Mouse (Mus musculus) ovary, adult 18-20 months (tissue): ENCODE data around the gene Mylip.
A peak's percentile ranks its signal among the peaks of the same experiment; 100 is the strongest.

Source experiments
- DNase-seq: peaks from one replicate; pipeline ENCODE4 v3.0.0; 2022; ENCODE audit warnings: low spot score, mixed read lengths

Gene Mylip

DNA sequence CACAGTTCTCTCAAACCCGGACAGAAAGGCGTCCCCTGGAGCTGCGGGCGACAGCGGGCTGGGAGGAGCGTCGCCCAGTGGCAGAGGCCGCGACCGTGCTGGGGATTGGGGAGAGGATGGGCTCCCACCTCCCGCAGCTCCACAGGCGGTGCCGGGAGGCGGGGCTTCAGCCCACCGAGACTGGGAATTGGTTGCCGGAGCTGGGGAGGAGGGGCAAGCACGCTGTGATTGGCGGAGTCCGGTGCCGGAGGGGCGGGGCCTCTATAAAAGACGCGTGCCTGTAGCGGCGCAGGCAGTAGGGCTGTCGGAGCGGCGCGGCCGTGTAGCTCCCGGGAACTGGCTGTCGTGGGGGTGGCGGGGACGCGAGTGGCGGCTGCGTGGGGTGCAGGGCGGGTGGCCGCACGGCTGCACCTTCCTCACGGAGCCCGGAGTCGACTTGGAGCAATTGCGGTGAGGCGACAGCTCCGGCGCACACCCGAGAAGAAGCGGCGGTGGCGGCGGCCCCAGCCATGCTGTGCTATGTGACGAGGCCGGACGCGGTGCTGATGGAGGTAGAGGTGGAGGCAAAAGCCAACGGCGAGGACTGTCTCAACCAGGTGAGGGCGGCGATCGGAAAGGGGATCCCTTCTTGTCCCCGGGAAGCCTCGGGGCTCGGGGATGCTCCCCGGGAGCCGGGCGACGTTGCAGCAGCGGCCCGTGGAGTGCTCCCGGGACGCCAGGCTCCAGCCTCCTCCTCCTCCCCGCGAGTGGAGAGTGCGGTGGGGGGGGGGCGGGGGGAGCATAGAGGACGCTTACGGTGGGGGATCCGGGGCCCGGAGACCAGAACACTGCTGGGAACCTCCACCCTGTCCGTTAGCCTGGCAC is at the start of gene Mylip:
TSS of gene Mylip (plus strand) at position 295 of the 864 bp plus-strand sequence.
- peak; percentile 99 for DNase-seq

DNA sequence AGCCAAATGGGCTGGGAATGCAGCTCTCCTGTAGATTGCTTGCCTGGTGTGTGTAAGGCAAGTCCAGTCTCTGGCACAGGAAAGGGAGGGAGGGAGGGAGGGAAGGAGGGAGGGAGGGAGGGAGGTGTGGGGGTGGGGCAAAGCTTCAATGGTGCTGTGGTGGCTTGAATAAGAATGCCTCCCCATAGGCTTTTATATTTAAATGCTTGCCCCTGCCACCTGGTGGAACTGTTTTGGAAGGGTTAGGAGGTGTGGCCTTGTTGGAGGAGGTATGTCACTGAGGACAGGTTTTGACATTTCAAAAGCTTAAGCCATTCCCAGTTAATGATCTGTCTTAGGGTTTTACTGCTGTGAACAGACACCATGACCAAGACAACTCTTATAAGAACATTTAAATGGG is 47.6 kb upstream of the Mylip start:
- no peak for DNase-seq

DNA sequence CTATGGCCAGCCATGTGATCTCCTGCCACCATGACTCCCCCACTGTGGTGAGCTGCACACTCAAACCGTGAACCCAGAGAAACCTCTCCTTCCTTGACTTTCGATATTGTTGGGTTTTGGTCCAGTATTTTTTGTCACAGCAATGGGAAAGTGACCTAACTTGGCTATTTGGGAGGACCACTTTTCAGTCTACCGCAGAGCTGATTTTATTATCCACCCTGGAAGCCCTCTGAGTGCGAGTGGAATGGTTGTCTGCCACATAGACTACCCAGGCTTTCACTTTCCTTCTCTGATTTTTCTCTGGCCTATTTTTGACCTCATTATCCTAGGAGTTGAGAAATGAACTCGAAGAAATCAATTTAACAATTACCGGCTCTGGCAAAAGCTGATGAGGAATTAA is 46.0 kb upstream of the Mylip start:
- no peak for DNase-seq

DNA sequence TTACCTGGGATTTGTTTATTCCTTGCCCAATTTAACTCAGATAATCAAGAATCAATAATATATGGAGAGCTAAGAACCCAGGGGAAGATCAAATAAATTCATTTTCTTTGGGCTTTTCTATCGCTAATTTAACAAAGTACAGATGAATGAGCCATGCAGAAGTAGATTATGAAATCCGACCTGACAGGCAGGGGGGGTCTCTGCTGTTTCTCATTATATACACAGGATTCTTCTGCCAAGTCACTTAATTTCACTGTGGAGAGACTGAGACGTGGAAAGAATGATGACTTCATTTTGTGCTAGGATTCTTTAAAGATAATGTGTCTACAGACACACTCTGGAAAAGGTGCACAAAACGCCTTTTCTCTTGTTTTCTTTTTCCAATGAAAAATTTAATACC is 45.6 kb upstream of the Mylip start:
- DNase-seq: no peak

DNA sequence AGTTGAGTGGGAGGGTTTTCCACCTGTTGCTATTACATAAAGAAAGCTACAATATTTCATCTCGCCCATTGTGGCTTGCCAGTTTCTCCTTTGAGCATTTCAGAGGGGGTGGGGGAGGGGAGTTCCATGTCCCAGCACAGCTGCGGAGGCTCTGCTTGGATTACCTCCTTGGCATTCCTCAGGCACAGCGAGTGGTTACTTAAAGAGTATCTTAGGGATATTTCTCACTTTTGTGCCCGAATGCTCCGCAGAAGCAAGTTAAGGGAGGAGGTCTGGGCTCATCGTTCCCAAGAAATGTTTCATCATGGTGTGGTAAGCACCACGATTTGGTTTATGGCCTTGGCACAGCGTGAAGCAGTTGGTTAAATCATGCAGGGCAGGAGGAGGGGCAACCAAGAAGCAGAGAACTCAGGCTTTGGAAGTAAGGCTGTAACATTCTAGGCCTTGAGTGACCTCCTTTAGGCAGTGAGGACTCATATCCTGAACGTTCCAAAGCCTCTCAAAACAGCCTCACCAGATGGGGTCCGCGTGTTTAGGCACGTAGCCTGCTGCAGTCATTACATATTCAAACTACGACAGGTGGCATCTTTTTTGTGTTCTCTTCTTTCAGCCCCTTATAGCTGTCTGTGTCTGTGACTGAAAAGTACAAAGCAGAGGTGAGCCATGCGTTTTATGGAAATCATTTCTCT is 43.9 kb upstream of the Mylip start:
- peak; percentile 20 for DNase-seq

DNA sequence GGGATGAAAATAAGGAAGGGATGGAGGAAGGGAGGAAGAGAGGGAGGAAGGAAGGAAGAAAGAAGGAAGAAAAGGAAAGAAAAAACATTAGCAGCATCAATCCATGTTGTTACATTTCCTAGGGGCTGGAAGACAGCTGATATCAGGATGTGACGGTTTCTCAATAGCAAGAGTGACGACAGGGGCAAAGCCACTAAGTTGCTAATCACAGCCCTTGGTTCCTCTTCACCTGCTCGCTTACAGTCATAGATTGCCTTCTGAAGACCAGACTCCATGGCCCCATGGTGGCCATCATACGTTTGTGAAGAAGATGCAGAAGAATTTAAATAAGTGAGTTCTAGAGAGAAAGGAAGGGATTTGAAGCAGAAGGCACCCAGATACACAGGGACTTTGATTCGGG is 38.1 kb upstream of the Mylip start:
- DNase-seq: no peak

DNA sequence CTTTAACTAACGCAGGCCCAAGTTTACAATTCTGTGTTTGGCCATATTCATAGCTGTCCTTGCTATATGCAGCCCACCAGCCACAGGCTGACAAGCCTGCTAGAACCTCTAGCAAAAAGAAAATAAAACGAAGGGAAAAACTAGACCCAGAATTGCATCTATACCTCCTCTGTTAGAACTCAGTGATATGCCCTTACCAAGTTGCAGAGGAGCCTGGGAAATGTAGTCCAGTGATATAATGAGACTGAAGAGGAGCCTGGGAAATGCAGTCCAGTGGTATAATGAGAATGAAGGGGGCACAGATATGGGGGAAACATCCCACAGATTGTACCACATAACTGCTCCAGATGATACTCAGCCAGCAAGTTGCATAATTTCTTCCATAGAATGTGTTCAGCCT is 34.7 kb upstream of the Mylip start:
- no peak for DNase-seq

DNA sequence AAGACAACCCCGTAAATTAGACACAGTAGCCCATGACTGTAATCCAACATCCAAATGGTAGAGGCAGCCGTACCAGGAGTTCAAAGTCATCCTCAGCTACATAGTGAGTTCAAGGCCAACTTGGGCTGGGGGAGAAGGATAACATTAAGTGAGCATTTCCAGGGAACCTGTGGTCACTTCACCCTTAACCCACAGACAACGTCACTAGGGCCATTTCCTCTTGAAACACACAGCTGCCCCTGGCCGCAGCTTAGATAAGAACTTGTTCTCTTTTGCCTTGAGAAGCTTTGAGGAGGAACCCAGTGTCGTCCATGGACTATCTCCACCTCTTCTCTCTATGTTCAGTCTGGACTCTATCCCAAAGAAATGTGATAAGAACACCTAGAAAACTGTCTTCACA is 31.3 kb upstream of the Mylip start:
- no peak for DNase-seq

DNA sequence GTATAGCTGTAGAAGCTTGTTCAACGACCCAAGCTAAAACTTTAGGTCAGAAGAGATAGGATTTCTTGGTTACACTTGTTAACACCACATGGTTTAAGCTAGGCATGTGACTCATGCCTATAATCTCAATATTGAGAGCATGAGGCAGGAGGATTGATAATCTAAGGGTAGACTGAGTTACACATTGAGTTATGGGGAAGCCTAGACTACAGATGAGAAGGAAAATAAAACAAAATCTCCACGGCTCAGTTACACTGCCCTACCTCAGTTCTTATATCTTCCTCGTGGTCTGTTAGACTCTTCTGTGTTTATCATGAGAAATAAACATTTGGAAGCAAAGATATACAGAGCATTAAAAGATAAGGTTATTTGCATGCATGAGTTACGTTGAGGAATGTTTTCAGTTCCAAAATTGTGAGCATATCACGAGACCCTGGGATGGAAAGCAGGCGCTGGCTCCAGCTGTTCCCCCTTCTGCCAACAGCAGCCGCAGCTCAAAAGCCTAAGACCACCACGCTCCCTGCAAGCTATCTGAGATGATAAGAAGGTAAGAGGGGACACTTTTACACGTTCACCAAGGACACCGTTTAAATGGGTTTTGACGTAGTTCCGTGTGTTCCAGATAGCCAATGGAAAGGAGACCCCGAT is 30.7 kb upstream of the Mylip start:
- DNase-seq: no peak

DNA sequence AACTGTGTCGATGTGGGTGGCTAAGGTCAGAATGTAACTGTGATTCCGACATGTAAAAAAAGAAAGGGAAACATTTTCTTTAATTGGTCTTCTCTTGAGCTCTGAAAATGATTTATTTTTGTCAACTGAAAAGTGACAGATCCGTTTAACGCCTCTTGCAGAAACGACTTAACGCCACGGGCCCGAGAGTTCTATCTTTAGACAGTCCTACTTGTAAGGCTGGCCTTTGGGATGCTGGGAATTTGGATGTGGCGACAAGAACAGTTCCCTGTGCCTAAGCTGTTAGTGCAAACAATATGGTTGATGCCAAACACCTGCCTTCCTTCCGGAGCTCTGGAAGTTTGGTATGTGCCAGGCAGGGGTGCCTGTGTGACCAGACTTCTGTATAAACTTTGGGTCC is 23.8 kb upstream of the Mylip start:
- no peak for DNase-seq

DNA sequence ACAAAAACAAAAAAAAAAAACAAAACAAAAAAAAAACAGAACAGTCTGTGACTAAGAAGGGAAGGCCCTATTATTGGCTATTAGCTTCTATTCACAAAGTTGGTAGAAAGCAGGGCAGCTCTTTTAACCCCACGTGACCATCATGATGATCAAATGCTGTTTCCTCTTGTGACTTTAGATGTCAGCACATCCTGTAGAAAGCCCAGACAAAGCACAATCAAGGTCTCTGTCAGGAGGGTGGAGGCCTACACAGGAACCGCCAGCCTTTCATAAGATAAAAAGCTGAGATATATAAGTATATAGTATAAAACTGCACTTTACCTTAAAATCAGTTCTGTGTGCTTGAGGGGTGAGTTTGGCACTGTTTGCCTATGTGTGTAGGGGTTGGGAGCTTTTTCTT is 17.9 kb upstream of the Mylip start:
- DNase-seq: no peak

DNA sequence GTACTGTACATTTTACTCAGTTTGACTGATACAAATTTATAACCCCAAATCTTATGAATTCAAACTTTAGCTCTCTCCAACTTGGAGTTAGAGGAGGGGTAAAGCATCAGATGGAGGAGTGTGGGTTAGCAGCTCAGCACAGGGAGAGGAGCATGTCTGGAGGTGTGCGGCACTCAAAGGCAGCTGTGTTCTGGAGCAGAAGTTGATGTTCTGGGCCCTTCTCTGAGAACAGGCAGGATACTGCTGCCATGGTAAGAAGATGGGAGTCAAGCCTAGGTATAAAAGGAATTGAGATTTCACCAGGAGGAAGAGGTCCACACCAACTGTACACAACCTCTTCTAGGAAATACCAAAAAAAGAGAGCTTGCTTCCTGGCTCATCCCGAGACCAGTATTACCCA is 17.1 kb upstream of the Mylip start:
- no peak for DNase-seq

DNA sequence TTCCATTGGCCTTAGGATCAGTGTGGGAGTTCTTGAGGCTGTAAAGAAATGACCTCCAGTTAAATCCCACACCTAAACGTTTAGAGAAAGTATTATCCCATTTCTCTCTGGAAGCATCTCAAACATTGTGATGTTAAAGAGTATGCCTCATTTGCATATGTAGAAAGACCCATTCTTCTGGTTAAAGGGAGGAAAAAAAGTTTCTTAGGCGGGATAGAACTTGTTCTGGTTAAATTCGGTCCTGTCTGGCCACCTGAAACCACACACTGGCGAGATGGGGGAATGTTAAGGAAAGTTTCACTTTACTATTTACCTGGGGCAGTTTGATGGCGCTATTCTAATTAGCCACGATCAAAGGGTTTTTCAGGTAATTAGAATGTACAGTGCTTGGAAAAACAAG is 14.7 kb upstream of the Mylip start:
- DNase-seq: no peak

DNA sequence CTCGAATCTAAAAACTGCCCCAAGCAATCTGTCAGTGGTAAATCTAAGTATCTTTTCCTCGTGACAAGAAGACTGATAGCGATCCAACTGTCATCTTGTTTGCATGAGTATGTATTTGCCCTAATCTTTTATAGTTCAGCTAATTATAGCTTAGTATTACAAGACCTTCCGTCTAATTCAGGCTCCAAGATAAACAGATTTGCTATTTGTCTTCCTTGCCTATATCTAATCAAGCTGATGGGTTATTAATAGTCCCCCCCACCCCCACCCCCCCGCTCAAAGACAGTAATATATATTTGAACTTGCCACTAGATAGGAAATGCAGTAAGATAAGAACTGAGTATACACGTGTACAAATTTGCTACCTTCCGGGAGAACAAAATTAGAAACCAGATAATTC is 7.3 kb upstream of the Mylip start:
- DNase-seq: no peak

DNA sequence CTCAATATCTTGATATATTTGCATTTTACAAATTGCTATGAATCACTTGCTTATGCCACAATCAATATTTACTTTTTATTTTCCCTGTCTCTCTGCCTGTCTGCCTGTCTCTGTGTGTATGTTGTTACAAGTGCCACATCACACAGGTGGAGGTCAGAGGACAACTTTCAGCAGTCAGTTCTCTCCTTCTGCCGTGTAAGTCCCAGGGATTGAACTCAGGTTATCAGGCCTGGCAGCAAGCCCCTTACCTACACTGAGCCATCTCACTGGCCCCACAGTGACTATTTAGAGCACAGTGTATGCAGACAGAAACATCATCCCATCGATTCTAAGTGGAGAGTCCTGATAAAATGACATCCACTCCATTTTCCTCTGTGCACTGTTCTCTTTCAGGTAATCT is 4.9 kb upstream of the Mylip start:
- DNase-seq: no peak

DNA sequence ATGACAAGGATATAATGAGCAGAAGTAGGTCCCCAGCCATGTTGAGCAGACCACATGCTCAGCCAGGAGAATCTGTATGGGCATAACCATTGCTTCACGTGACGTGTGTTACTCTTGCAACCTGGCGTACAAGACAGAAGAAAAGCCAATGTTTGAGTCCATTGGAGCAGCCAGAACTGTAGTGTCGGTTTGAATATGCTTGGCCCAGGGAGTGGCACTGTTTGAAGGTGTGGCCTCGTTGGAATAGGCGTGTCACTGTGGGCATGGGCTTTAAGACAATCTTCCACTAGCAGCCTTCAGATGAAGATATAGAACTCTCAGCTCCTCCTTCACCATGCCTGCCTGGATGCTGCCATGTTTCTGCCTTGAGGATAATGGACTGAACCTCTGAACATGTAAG is 4.0 kb upstream of the Mylip start:
- no peak for DNase-seq

DNA sequence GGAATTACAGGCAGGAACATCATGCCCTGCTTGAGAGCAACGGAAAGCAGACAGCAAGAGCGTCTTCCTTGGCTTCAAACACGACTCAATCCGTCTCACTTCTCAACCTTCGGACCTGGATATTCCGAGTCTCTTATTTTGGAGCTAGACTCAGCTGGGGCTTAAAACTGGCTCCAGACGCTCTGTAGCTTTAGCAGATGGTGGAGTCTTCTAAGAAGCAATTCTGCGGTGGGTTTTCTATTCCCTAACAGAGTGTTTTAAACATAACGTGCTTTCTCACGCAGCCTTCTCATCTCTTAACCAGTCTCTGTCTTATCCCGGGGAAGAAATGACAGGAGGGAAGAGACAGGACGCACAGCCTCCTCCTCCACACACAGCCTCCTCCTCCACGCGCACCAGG is 3.3 kb upstream of the Mylip start:
- no peak for DNase-seq

DNA sequence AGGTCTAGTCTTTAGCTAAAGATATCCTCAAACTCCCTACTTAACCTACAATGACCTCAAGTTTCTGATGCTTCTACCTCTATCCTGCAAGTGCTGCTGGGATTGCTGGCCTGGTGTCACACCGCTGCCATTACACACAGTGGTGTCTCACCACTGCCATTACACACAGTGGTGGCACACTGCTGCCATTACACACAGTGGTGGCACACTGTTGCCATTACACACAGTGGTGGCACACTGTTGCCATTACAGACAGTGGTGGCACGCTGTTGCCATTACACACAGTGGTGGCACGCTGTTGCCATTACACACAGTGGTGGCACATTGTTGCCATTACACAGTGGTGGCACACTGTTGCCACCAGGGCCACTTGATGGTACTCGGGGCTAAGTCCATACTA is 2.3 kb upstream of the Mylip start:
- no peak for DNase-seq

DNA sequence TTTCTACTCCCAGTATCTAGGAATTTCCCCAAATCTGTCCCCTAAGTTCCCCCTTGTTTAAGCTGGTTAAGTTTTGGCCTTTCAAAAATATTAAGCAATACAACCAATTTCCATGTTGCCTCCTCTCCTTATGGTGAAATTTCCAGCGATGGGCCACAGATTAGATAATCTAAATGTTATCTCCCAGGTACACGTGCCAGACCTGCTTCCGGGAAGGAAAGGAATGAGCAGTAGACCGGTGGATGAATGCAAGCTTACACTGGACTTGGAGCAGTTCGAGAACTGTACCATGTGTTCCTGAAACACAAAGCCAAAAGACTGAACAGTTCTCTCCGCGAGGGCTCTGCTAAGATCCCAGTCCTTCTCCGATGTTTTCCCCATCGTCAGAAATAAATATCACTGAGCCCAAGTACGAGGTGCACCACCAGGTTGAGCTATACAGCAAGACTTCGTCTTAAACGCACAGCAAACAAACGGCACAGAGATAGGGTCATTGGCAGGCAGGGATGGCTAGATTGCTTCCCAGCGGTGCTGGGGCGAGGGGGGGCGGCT is 1.2 kb upstream of the Mylip start:
- DNase-seq: no peak

DNA sequence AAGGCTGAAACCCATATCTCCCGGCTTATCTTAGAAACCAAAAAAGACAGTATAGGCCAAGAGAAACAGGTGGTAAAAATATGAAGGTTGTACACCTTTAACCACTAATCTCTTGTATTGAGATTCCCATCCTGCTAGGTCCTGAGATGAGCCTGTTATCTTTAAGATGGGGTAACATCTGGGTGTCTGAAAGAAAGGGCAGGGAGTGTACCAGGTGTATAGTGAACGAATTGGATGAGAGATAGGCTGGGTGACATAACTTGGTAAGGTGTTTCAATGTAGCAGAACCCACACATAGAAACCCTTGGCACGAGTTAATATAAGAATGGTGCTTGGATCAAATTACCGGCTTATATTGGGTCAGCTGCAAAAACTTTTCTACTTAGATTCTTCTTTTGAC is 653 bp upstream of the Mylip start:
- no peak for DNase-seq

DNA sequence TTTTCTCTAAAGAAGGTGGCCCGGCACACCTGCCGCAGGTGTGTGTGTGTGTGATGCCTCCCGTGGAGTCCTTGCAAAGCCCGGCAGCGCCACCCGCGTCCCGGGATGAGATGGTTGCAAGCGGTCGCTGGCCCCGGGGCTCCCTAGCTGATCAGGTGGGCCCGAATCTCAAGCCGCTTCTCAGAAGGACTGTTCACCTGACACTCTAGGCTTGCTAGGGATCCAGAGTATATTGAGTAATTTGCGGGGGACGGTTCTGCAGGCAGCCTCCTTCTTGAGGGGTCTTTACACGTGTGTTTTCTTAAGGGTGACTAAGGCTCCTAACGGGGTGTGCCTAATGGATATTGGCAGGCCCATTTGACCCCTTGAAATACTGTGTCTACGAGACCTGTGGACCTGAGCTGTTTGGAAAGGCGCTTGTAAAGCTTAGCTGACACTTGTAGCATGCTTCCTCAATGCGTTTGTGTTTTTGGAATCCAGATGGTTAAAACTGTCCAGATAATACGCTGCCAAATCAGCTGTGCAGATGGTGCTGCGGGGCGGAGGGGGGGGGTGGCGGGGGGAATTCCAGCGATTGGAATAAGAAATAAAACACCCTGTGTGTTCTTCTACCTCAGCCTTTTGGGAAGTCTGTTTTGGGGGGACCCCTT is 895 bp downstream of the Mylip start:
- no peak for DNase-seq
